Mouse (Mus musculus) limb, embryonic 11.5 days (tissue): ENCODE results near the gene Vsig10l. TPM values are rescaled to one million over a fixed set of nuclear protein-coding genes. Genes with fewer than 3 reads are reported as not detected.

Experiments
- ATAC-seq: fragments of 200-750 bp; cut with Nextera tagmentation; 2 replicates; pipeline ENCODE4 v1.8.0; 2017; ENCODE audit warnings: low read depth; ENCODE audit not compliant: insufficient number of reproducible peaks, low FRiP score, low TSS enrichment
- DNase-seq: peaks from one replicate; pipeline ENCODE4 v3.0.0-alpha.2; 2015; ENCODE audit warnings: low spot score
- H3K27ac ChIP-seq: fragments of 300-500 bp; sonication (generic); replicated peaks from 2 replicates; pipeline ENCODE4 v1.5.1; 2014; ENCODE audit warnings: low read depth, mild to moderate bottlenecking, low read length
- H3K27me3 ChIP-seq: fragments of 300-500 bp; sonication (generic); 2 replicates; pipeline ENCODE4 v1.6.1; 2014; ENCODE audit warnings: mild to moderate bottlenecking, low read length, mixed read lengths; ENCODE audit not compliant: control insufficient read depth, insufficient read depth
- H3K36me3 ChIP-seq: fragments of 300-500 bp; sonication (generic); 2 replicates; pipeline ENCODE4 v1.6.1; 2014; ENCODE audit warnings: mild to moderate bottlenecking, low read length, moderate library complexity, mixed read lengths; ENCODE audit not compliant: control insufficient read depth, insufficient read depth
- H3K4me1 ChIP-seq: fragments of 300-500 bp; sonication (generic); 2 replicates; pipeline ENCODE4 v1.6.1; 2014; ENCODE audit warnings: low read length, mixed read lengths; ENCODE audit not compliant: control insufficient read depth, insufficient read depth
- H3K4me2 ChIP-seq: fragments of 300-500 bp; sonication (generic); 2 replicates; pipeline ENCODE4 v1.6.1; 2014; ENCODE audit warnings: low read depth, mild to moderate bottlenecking, moderate library complexity; ENCODE audit not compliant: severe bottlenecking
- H3K4me3 ChIP-seq: fragments of 300-500 bp; sonication (generic); 2 replicates; pipeline ENCODE4 v1.5.1; 2014; ENCODE audit warnings: low read depth, low read length
- H3K9ac ChIP-seq: fragments of 300-500 bp; sonication (generic); 2 replicates; pipeline ENCODE4 v1.6.1; 2014; ENCODE audit warnings: mild to moderate bottlenecking, low read length
- H3K9me3 ChIP-seq: fragments of 300-500 bp; sonication (generic); 2 replicates; pipeline ENCODE4 v1.6.1; 2016; ENCODE audit warnings: low read length; ENCODE audit not compliant: control insufficient read depth
- WGBS: fragments of 180-500 bp; shearing (Covaris S2); extraction: QIAGEN DNeasy Blood & Tissue Kit; methylation state at CpG from one replicate; pipeline ENCODE4 v1.1.7; 2014; 5-methylcytosine and 5-hydroxymethylcytosine counted together
- polyA plus RNA-seq: library from polyadenylated mRNA; unstranded; fragments of >200 nt; fragmentation: Nextera tagmentation; extraction: Ambion mirVana; gene quantifications from 2 replicates; pipeline ENCODE4 v1.2.1, GENCODE M21; 2014

Gene Vsig10l
- polyA plus RNA-seq, 1 experiment from 2014 or later, result 2.0 TPM

- Histone ChIP-seq H3K4me3 (no peak overlapping the region), H3K9ac (no peak overlapping the region), H3K9me3 (no peaks in the 10 kb centered on the region), H3K27ac (no peak overlapping the region), H3K4me1 (0 out of 2 replicates have a peak, but pooled peaks cover 3% of the 10 kb centered on the region), H3K27me3 (no peaks in the 10 kb centered on the region), H3K36me3 (no peaks in the 10 kb centered on the region; the same call in 1 of the 2 replicates), H3K4me2 (no peak overlapping the region)
- ATAC-seq (no peak), DNase-seq (no peak)
- 97% methylated on average over 2 of the region's 3 CpGs for WGBS
Observed at GRCm38 (mm10) chr7:43448246-43448645, 14.7 kb upstream of the Vsig10l start.

GRCm38 (mm10) chr7:43449811-43450210 is 13.1 kb upstream of the Vsig10l start:
- no peaks in the 10 kb centered on the region for H3K9me3 ChIP-seq
- no peak overlapping the region for H3K4me3 ChIP-seq
- no peaks in the 10 kb centered on the region for H3K27me3 ChIP-seq
- no peaks in the 10 kb centered on the region for H3K4me1 ChIP-seq
- no peak overlapping the region for H3K27ac ChIP-seq
- ATAC-seq (no peak), DNase-seq (no peak)
- no peak overlapping the region for H3K9ac ChIP-seq
- WGBS, result 96% methylated on average over 2 of the region's 2 CpGs
- H3K36me3 ChIP-seq, result no peaks in the 10 kb centered on the region; the same call in 1 of the 2 replicates
- H3K4me2 ChIP-seq, result no peak overlapping the region

DNA sequence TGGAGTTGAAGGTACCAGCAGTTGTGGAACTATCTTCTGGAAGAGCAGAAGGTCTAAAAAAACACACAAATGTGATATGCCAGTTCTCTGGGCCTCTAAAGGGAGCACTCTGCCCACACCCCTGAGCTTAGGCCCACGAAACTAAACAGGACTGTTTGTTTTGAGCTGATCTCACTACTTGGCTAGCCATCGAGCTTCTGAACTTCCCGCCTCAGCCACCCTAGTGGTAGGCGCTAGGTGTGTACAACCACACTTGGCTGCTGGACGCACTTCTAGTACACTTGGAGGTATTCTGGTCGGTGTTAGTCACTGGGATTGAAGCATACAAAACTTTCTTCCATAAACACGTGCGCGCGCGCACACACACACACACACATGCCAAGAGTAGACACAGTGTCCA is 11.2 kb upstream of the Vsig10l start:
- ATAC-seq, result no peak
- Histone ChIP-seq H3K4me2 (no peak overlapping the region), H3K9ac (no peak overlapping the region), H3K4me3 (no peak overlapping the region), H3K36me3 (no peaks in the 10 kb centered on the region; the same call in 1 of the 2 replicates), H3K27ac (no peak overlapping the region), H3K27me3 (no peaks in the 10 kb centered on the region), H3K9me3 (no peaks in the 10 kb centered on the region), H3K4me1 (no peaks in the 10 kb centered on the region)
- no peak for DNase-seq
- WGBS, result 95% methylated on average over 11 of the region's 11 CpGs

DNA sequence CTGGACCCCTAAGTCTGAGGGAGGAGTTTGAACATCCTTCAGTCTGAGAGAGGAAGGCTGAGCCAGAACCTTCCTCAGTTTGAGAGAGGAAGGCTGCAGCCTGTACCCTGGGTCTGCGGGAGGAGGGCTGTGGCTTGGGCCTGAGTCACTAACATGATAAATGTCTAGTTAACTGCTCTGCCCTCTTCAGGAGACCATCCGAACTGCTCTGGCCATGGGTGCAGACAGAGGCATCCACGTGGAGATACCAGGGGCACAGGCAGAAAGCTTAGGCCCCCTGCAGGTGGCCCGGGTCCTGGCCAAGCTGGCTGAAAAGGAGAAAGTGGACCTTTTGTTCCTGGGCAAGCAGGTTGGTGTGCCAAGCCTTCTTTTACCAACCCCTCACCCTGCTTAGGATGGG is 10.3 kb upstream of the Vsig10l start:
- Histone ChIP-seq H3K36me3 (no peaks in the 10 kb centered on the region; the same call in 1 of the 2 replicates), H3K27me3 (no peaks in the 10 kb centered on the region), H3K4me1 (no peaks in the 10 kb centered on the region), H3K4me2 (no peak overlapping the region), H3K9me3 (no peaks in the 10 kb centered on the region), H3K27ac (no peak overlapping the region), H3K9ac (no peak overlapping the region), H3K4me3 (no peak overlapping the region)
- ATAC-seq (no peak), DNase-seq (no peak)
- 48% methylated on average over 4 of the region's 4 CpGs for WGBS

DNA sequence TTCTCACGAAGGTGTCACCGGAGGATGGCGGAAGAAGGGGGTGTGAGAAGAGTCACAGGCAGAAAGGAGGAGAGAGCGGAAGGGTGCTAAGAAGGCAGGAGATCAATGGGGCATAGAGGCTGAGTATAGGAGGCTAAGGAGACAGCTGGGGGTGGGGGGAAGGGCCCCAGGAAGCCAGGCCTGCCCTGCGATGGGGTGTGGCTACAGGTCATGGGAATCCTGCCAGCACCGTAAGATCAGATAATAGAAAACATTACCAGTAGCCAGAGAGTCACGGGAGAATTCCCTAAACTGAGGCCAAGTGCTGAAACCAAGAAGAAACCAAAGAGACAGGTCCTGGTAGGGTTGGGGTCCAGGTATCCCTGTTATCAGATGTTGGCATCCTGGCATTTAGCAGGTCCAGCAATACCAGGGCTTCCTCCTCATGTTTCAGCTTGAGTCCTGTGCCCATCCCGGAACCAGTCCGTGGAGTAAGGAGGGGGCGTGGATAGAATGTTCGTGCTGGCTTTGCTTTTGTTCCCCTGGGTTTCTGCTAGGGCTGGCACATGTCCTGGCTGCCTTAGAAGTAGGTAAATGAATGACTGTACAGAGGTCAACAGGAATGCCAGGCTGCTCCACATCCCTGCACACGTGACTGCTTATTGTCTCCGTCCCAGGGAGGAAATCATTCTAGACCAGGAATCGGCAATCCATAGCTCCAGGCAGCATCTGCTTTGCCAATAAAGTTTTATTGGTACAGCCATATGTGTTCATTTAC is 9.2 kb upstream of the Vsig10l start:
- H3K4me2 ChIP-seq, result no peak overlapping the region
- WGBS, result 84% methylated on average over 14 of the region's 14 CpGs
- no peaks in the 10 kb centered on the region for H3K4me1 ChIP-seq
- H3K9ac ChIP-seq, result no peak overlapping the region
- no peaks in the 10 kb centered on the region; the same call in 1 of the 2 replicates for H3K36me3 ChIP-seq
- H3K27me3 ChIP-seq, result no peaks in the 10 kb centered on the region
- DNase-seq (no peak), ATAC-seq (no peak)
- no peak overlapping the region for H3K27ac ChIP-seq
- no peaks in the 10 kb centered on the region for H3K9me3 ChIP-seq
- no peak overlapping the region for H3K4me3 ChIP-seq

DNA sequence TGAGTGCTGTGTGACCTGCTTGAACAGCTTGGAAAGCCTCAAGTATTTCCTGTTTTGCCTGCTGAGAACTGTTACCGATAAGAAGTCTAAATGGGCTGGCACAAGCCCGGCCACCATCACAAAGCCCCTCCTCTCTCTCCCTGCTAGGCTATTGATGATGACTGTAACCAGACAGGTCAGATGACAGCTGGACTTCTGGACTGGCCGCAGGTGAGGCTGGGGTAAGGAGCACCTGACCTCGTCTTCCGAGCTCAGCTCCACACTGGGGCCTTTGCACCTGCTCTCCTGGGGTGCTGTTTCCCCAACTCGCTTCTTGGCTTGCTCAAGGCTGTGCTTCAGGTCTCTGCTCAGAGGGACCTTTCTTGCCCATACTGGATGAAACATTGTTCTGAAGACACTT is 8.6 kb upstream of the Vsig10l start:
- Histone ChIP-seq H3K4me1 (no peaks in the 10 kb centered on the region), H3K9ac (no peak overlapping the region), H3K9me3 (no peaks in the 10 kb centered on the region), H3K36me3 (no peaks in the 10 kb centered on the region; the same call in 1 of the 2 replicates), H3K27me3 (no peaks in the 10 kb centered on the region), H3K4me3 (no peak overlapping the region), H3K27ac (no peak overlapping the region), H3K4me2 (no peak overlapping the region)
- WGBS, result 80% methylated on average over 6 of the region's 6 CpGs
- no peak for ATAC-seq
- no peak for DNase-seq

- Histone ChIP-seq H3K27me3 (peaks cover 2% of the 10 kb centered on the region; the same call in 1 of the 2 replicates), H3K4me2 (no peak overlapping the region), H3K27ac (no peak overlapping the region), H3K4me1 (no peaks in the 10 kb centered on the region), H3K4me3 (no peak overlapping the region), H3K9me3 (no peaks in the 10 kb centered on the region), H3K9ac (no peak overlapping the region), H3K36me3 (no peaks in the 10 kb centered on the region)
- DNase-seq (no peak), ATAC-seq (no peak)
- WGBS, result 78% methylated on average over 7 of the region's 7 CpGs
Observed at GRCm38 (mm10) chr7:43463976-43464375, 1.0 kb downstream of the Vsig10l start.

- Histone ChIP-seq H3K4me3 (peak overlapping the region; percentile 30), H3K27ac (no peak overlapping the region), H3K9ac (no peak overlapping the region), H3K9me3 (no peaks in the 10 kb centered on the region), H3K4me2 (peak overlapping the region; percentile 54), H3K36me3 (no peaks in the 10 kb centered on the region), H3K27me3 (peaks cover 2% of the 10 kb centered on the region; the same call in 1 of the 2 replicates), H3K4me1 (no peaks in the 10 kb centered on the region)
- WGBS, result 7% methylated on average over 35 of the region's 35 CpGs
- ATAC-seq (no peak; the same call in 1 of the 2 replicates), DNase-seq (no peak)
Observed at GRCm38 (mm10) chr7:43464864-43465343, 2.0 kb downstream of the Vsig10l start.
